Mouse (Mus musculus): ENCODE measurements around the gene Prkn. TPM values are rescaled to one million over a fixed set of nuclear protein-coding genes. Genes with fewer than 3 reads are reported as not detected.

Gene Prkn
- polyA plus RNA-seq, 1 experiment from 2014 or later = 1.5 TPM

GRCm38 (mm10) chr17:11768345-11768744 lies 928.2 kb downstream of the Prkn start:
- 83% methylated on average over 4 of the region's 4 CpGs for WGBS

GRCm38 (mm10) chr17:11768971-11769370 lies 928.8 kb downstream of the Prkn start:
- no peak overlapping the region for H3K4me2 ChIP-seq (ENCODE audit: low read depth, low read length, severe bottlenecking)
- H3K27me3 ChIP-seq (ENCODE audit: control insufficient read depth, insufficient read depth, low read length) = no peaks in the 10 kb centered on the region
- no peak overlapping the region for H3K9ac ChIP-seq (ENCODE audit: low read length)
- 92% methylated on average over 1 of the region's 1 CpGs for WGBS
- H3K27ac ChIP-seq (ENCODE audit: low read depth, low read length) = no peak overlapping the region
- DNase-seq (ENCODE audit: low spot score) (no peak), ATAC-seq (replicated peaks; ENCODE audit: low FRiP score) (no peak)
- H3K4me3 ChIP-seq (ENCODE audit: low read depth, low read length) = no peak overlapping the region
- H3K4me1 ChIP-seq (replicated peaks; ENCODE audit: control insufficient read depth, insufficient read depth, low read length) = peaks cover 9% of the 10 kb centered on the region; the same call in 1 of the 2 replicates
- H3K36me3 ChIP-seq (ENCODE audit: control insufficient read depth, insufficient read depth, low read length) = no peaks in the 10 kb centered on the region
- no peaks in the 10 kb centered on the region for H3K9me3 ChIP-seq (ENCODE audit: control insufficient read depth, low read length)

More at GRCm38 (mm10) chr17:11768345-11768744, 928.2 kb downstream of the Prkn start:
- Histone ChIP-seq H3K27me3 (ENCODE audit: control insufficient read depth, insufficient read depth, low read length) (no peaks in the 10 kb centered on the region), H3K4me1 (replicated peaks; ENCODE audit: control insufficient read depth, insufficient read depth, low read length) (peaks cover 9% of the 10 kb centered on the region; the same call in 1 of the 2 replicates), H3K36me3 (ENCODE audit: control insufficient read depth, insufficient read depth, low read length) (no peaks in the 10 kb centered on the region), H3K4me3 (ENCODE audit: low read depth, low read length) (no peak overlapping the region), H3K9me3 (ENCODE audit: control insufficient read depth, low read length) (no peaks in the 10 kb centered on the region), H3K9ac (ENCODE audit: low read length) (no peak overlapping the region), H3K4me2 (ENCODE audit: low read depth, low read length, severe bottlenecking) (no peak overlapping the region), H3K27ac (ENCODE audit: low read depth, low read length) (no peak overlapping the region)
- no peak for ATAC-seq (replicated peaks; ENCODE audit: low FRiP score)
- DNase-seq (ENCODE audit: low spot score) = no peak

DNA sequence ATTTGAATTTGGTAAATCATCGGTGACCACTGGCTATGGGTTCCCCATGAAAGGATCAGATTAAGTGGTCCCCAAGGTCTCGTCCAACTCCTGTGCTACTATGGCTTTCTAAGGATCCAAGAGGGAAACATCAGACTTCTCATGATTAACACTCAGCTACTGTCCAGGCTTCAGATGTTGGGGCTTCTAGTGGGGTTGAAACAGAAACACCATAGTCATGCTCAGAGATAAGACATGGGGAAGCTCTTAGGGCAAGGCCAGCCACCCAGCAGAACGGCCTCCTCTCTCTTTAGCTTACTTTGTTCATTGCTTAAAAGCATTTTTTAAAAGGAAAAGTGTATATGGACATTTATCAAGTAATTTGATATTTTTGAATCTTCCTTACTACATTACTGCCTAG lies 929.3 kb downstream of the Prkn start:
- Histone ChIP-seq H3K4me2 (ENCODE audit: low read depth, low read length, severe bottlenecking) (no peak overlapping the region), H3K36me3 (ENCODE audit: control insufficient read depth, insufficient read depth, low read length) (no peaks in the 10 kb centered on the region), H3K27me3 (ENCODE audit: control insufficient read depth, insufficient read depth, low read length) (no peaks in the 10 kb centered on the region), H3K4me3 (ENCODE audit: low read depth, low read length) (no peak overlapping the region), H3K9me3 (ENCODE audit: control insufficient read depth, low read length) (no peaks in the 10 kb centered on the region), H3K4me1 (replicated peaks; ENCODE audit: control insufficient read depth, insufficient read depth, low read length) (peaks cover 9% of the 10 kb centered on the region; the same call in 1 of the 2 replicates), H3K27ac (ENCODE audit: low read depth, low read length) (no peak overlapping the region), H3K9ac (ENCODE audit: low read length) (no peak overlapping the region)
- ATAC-seq (replicated peaks; ENCODE audit: low FRiP score) = no peak
- no peak for DNase-seq (ENCODE audit: low spot score)
- WGBS = 80% methylated on average over 3 of the region's 3 CpGs

DNA sequence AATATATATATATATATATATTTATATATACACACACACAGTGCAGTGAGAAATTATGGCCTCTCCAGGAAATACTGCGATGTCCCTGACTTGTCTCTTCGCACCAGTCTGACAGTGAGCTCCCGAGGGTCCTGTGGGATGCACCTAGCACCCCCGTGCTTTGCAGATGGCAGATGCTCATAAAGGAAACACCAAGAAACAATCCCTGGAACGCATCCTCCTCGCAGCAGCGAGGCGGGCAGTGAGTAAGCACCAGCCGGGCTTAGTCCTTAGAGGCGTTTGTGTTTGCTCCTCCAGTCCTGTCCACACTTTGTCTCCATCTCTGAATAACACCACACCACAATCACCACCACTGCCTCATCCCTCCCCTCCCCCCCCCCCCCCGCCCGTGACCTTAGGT lies 939.4 kb downstream of the Prkn start:
- Histone ChIP-seq H3K27ac (ENCODE audit: low read depth, low read length) (no peak overlapping the region), H3K4me1 (replicated peaks; ENCODE audit: control insufficient read depth, insufficient read depth, low read length) (0 out of 2 replicates have a peak, but pooled peaks cover 3% of the 10 kb centered on the region), H3K36me3 (ENCODE audit: control insufficient read depth, insufficient read depth, low read length) (no peaks in the 10 kb centered on the region), H3K4me2 (ENCODE audit: low read depth, low read length, severe bottlenecking) (no peak overlapping the region), H3K9ac (ENCODE audit: low read length) (no peak overlapping the region), H3K27me3 (ENCODE audit: control insufficient read depth, insufficient read depth, low read length) (no peaks in the 10 kb centered on the region), H3K4me3 (ENCODE audit: low read depth, low read length) (no peak overlapping the region), H3K9me3 (ENCODE audit: control insufficient read depth, low read length) (no peaks in the 10 kb centered on the region)
- ATAC-seq (replicated peaks; ENCODE audit: low FRiP score) (no peak), DNase-seq (ENCODE audit: low spot score) (no peak)
- WGBS = 89% methylated on average over 11 of the region's 12 CpGs

GRCm38 (mm10) chr17:11780005-11780404 lies 939.8 kb downstream of the Prkn start:
- Histone ChIP-seq H3K4me1 (replicated peaks; ENCODE audit: control insufficient read depth, insufficient read depth, low read length) (0 out of 2 replicates have a peak, but pooled peaks cover 3% of the 10 kb centered on the region), H3K9me3 (ENCODE audit: control insufficient read depth, low read length) (no peaks in the 10 kb centered on the region), H3K36me3 (ENCODE audit: control insufficient read depth, insufficient read depth, low read length) (no peaks in the 10 kb centered on the region), H3K4me3 (ENCODE audit: low read depth, low read length) (no peak overlapping the region), H3K9ac (ENCODE audit: low read length) (no peak overlapping the region), H3K27me3 (ENCODE audit: control insufficient read depth, insufficient read depth, low read length) (no peaks in the 10 kb centered on the region), H3K4me2 (ENCODE audit: low read depth, low read length, severe bottlenecking) (no peak overlapping the region), H3K27ac (ENCODE audit: low read depth, low read length) (no peak overlapping the region)
- ATAC-seq (replicated peaks; ENCODE audit: low FRiP score) (no peak), DNase-seq (ENCODE audit: low spot score) (no peak)
- 72% methylated on average over 2 of the region's 2 CpGs for WGBS

- Histone ChIP-seq H3K4me3 (ENCODE audit: low read depth, low read length) (no peak overlapping the region), H3K9ac (ENCODE audit: low read length) (no peak overlapping the region), H3K4me1 (replicated peaks; ENCODE audit: control insufficient read depth, insufficient read depth, low read length) (0 out of 2 replicates have a peak, but pooled peaks cover 3% of the 10 kb centered on the region), H3K27ac (ENCODE audit: low read depth, low read length) (no peak overlapping the region), H3K9me3 (ENCODE audit: control insufficient read depth, low read length) (no peaks in the 10 kb centered on the region), H3K4me2 (ENCODE audit: low read depth, low read length, severe bottlenecking) (no peak overlapping the region), H3K27me3 (ENCODE audit: control insufficient read depth, insufficient read depth, low read length) (no peaks in the 10 kb centered on the region), H3K36me3 (ENCODE audit: control insufficient read depth, insufficient read depth, low read length) (no peaks in the 10 kb centered on the region)
- WGBS = 68% methylated on average over 12 of the region's 12 CpGs
- DNase-seq (ENCODE audit: low spot score) = no peak
- ATAC-seq (replicated peaks; ENCODE audit: low FRiP score) = no peak
These were observed 940.8 kb downstream of the Prkn start for GRCm38 (mm10) chr17:11780805-11781481.

DNA sequence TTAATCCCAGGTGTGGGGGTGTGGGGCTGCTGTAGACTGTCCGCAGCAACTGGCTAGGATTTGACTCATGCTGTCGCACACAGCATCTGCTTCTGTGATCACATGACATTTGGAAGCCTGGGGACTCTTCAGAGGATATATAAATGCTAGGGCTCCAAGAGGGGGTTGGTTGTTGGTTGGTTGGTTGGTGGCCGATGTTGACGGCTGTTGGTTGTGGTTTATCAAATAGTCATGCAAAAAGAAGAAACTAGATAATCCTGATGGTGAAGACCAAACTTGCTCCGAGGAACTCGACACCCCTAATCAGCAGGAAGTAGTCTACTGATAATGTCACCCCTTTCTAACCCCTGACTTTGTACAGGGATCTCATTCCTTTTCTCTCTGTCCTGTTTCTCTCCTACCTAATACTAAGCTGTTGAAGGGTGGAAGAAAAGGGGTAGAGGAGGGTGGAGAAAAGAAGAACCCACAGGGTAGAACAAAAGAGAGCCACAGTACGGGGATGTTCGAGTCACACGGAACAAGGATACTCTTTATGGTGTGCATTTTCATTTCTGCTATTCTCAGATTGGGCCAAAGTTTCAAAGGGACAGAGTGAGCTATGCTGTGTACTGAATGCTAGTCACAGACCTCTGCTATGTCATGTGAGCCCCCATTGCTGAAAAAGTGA lies 948.2 kb downstream of the Prkn start:
- ATAC-seq (replicated peaks; ENCODE audit: low FRiP score) (no peak), DNase-seq (ENCODE audit: low spot score) (no peak)
- 88% methylated on average over 9 of the region's 9 CpGs for WGBS
- Histone ChIP-seq H3K4me2 (ENCODE audit: low read depth, low read length, severe bottlenecking) (no peak overlapping the region), H3K9me3 (ENCODE audit: control insufficient read depth, low read length) (no peaks in the 10 kb centered on the region), H3K27ac (ENCODE audit: low read depth, low read length) (no peak overlapping the region), H3K9ac (ENCODE audit: low read length) (no peak overlapping the region), H3K27me3 (ENCODE audit: control insufficient read depth, insufficient read depth, low read length) (no peaks in the 10 kb centered on the region), H3K4me3 (ENCODE audit: low read depth, low read length) (no peak overlapping the region), H3K36me3 (ENCODE audit: control insufficient read depth, insufficient read depth, low read length) (no peaks in the 10 kb centered on the region), H3K4me1 (replicated peaks; ENCODE audit: control insufficient read depth, insufficient read depth, low read length) (0 out of 2 replicates have a peak, but pooled peaks cover 2% of the 10 kb centered on the region)

- H3K27me3 ChIP-seq (ENCODE audit: control insufficient read depth, insufficient read depth, low read length) = no peaks in the 10 kb centered on the region
- H3K27ac ChIP-seq (ENCODE audit: low read depth, low read length) = no peak overlapping the region
- no peak for ATAC-seq (replicated peaks; ENCODE audit: low FRiP score)
- 75% methylated on average over 3 of the region's 3 CpGs for WGBS
- H3K36me3 ChIP-seq (ENCODE audit: control insufficient read depth, insufficient read depth, low read length) = no peaks in the 10 kb centered on the region
- no peaks in the 10 kb centered on the region for H3K4me1 ChIP-seq (replicated peaks; ENCODE audit: control insufficient read depth, insufficient read depth, low read length)
- DNase-seq (ENCODE audit: low spot score) = no peak
- H3K9ac ChIP-seq (ENCODE audit: low read length) = no peak overlapping the region
- H3K4me3 ChIP-seq (ENCODE audit: low read depth, low read length) = no peak overlapping the region
- no peak overlapping the region for H3K4me2 ChIP-seq (ENCODE audit: low read depth, low read length, severe bottlenecking)
- no peaks in the 10 kb centered on the region for H3K9me3 ChIP-seq (ENCODE audit: control insufficient read depth, low read length)
These were observed 955.8 kb downstream of the Prkn start for GRCm38 (mm10) chr17:11795979-11796378.
